Mouse (Mus musculus): ENCODE measurements around the gene Rplp2.
"Not testable (repeated sequence)": the region's sequence is repeated elsewhere in the genome, so short reads cannot be mapped to it uniquely, and the experiment has no call there.

The Rplp2 gene

GRCm38 (mm10) chr7:141443828-141444237 is 3.3 kb upstream of the Rplp2 start, which contains the start of gene Pidd1:
Gene Pidd1, minus strand, starts transcription at chr7:141444025.
- peak; percentile 76 for DNase-seq (ENCODE audit: low read depth, low spot score)

GRCm38 (mm10) chr7:141446374-141446773 is 796 bp upstream of the Rplp2 start:
- DNase-seq (ENCODE audit: low read depth, low spot score) = not testable (repeated sequence)

GRCm38 (mm10) chr7:141451928-141452327 is 4.8 kb downstream of the Rplp2 start:
- no peak for DNase-seq (ENCODE audit: low read depth, low spot score)

- DNase-seq (ENCODE audit: low read depth, low spot score) = no peak
Observed at GRCm38 (mm10) chr7:141453636-141454035, 6.5 kb downstream of the Rplp2 start.

- DNase-seq (ENCODE audit: low read depth, low spot score) = peak; percentile 92
Observed at GRCm38 (mm10) chr7:141454967-141455551, 7.9 kb downstream of the Rplp2 start, which contains the start of gene Pnpla2. Gene Pnpla2, plus strand, starts transcription at chr7:141455198.

GRCm38 (mm10) chr7:141455610-141456314 is 8.6 kb downstream of the Rplp2 start:
- peak; percentile 43 for DNase-seq (ENCODE audit: low read depth, low spot score)

- no peak for DNase-seq (ENCODE audit: low read depth, low spot score)
Observed at GRCm38 (mm10) chr7:141456739-141457138, 9.6 kb downstream of the Rplp2 start.

- DNase-seq (ENCODE audit: low read depth, low spot score) = no peak
Observed at GRCm38 (mm10) chr7:141457236-141457635, 10.1 kb downstream of the Rplp2 start.

GRCm38 (mm10) chr7:141457986-141458660 is 11.0 kb downstream of the Rplp2 start:
- peak; percentile 45 for DNase-seq (ENCODE audit: low read depth, low spot score)

GRCm38 (mm10) chr7:141458661-141459060 is 11.5 kb downstream of the Rplp2 start:
- DNase-seq (ENCODE audit: low read depth, low spot score) = no peak

GRCm38 (mm10) chr7:141459301-141459711 is 12.1 kb downstream of the Rplp2 start:
- no peak for DNase-seq (ENCODE audit: low read depth, low spot score)

GRCm38 (mm10) chr7:141460001-141460390 is 12.8 kb downstream of the Rplp2 start:
- no peak for DNase-seq (ENCODE audit: low read depth, low spot score)

- no peak for DNase-seq (ENCODE audit: low read depth, low spot score)
Observed at GRCm38 (mm10) chr7:141460391-141461113, 13.4 kb downstream of the Rplp2 start, which contains the start of gene Cracr2b. Gene Cracr2b, plus strand, starts transcription at chr7:141461094.

GRCm38 (mm10) chr7:141461521-141462332 is 14.6 kb downstream of the Rplp2 start:
- no peak for DNase-seq (ENCODE audit: low read depth, low spot score)

- DNase-seq (ENCODE audit: low read depth, low spot score) = no peak
Observed at GRCm38 (mm10) chr7:141462333-141462821, 15.2 kb downstream of the Rplp2 start.

GRCm38 (mm10) chr7:141463824-141464602 is 16.8 kb downstream of the Rplp2 start:
- no peak for DNase-seq (ENCODE audit: low read depth, low spot score)

GRCm38 (mm10) chr7:141464603-141465201 is 17.5 kb downstream of the Rplp2 start:
- no peak for DNase-seq (ENCODE audit: low read depth, low spot score)

- DNase-seq (ENCODE audit: low read depth, low spot score) = no peak
Observed at GRCm38 (mm10) chr7:141465388-141466044, 18.3 kb downstream of the Rplp2 start.

GRCm38 (mm10) chr7:141466045-141466394 is 18.9 kb downstream of the Rplp2 start:
- DNase-seq (ENCODE audit: low read depth, low spot score) = no peak
